In genomic region chr15:82362234-82362633, GRCm38 (mm10) we compare ENCODE assay signal across 11 mouse cellular contexts. TPM values are rescaled to one million over a fixed set of nuclear protein-coding genes. Genes with fewer than 3 reads are reported as not detected.
DNase-seq lines count a peak whose midpoint lies in the region; ATAC-seq and TF ChIP-seq lines count a peak whose summit lies in the region.
"Had no signal": no experiment of that assay in that cellular context is flagged by ENCODE, and none has a peak within 500 bp of the region (broad histone marks: within the 10 kb centered on the region; RNA-seq: fewer than 3 reads in every experiment).

No protein-coding gene starts in this region.

- H3K9ac ChIP-seq in lung, postnatal 0 days (replicated peaks; ENCODE audit: low read depth) = no peak overlapping the region
- H3K9ac ChIP-seq in kidney, postnatal 0 days (ENCODE audit: low read depth, low read length) = no peak overlapping the region
- H3K9ac ChIP-seq: lung, embryonic 14.5 days had no signal

- ATAC-seq in lung, postnatal 0 days = peak; percentile 61
- ATAC-seq in kidney, postnatal 0 days (replicated peaks; ENCODE audit: low FRiP score, low read depth) = peak; percentile 59; the same call in 1 of the 2 replicates
- ATAC-seq: hindbrain, embryonic 16.5 days had no signal

- peak; percentile 93 for DNase-seq in heart, adult 11 months
- no peak for DNase-seq in heart, adult 9 months (ENCODE audit: low spot score in 2 of 2)
- peak; percentile 48 for DNase-seq in lung, postnatal 0 days (ENCODE audit: low spot score)
- no peak for DNase-seq in lung, adult 18-20 months
- peak; percentile 70 for DNase-seq in kidney, postnatal 0 days (ENCODE audit: low spot score)
- DNase-seq in embryo, embryonic 11 days = no peak
- no peak for DNase-seq in layer of hippocampus, postnatal 25 days (ENCODE audit: extremely low spot score in 1 of 2, low spot score in 1 of 2)
- DNase-seq: left cerebral cortex, postnatal 4 days had no signal

- H3K36me3 ChIP-seq in lung, postnatal 0 days (ENCODE audit: insufficient read depth, low read length) = no peaks in the 10 kb centered on the region
- no peaks in the 10 kb centered on the region for H3K36me3 ChIP-seq in kidney, postnatal 0 days (ENCODE audit: insufficient read depth, low read length)

- H3K4me2 ChIP-seq in lung, postnatal 0 days (replicated peaks; ENCODE audit: low read depth, low read length) = no peak overlapping the region
- H3K4me2 ChIP-seq in kidney, postnatal 0 days (ENCODE audit: low read length) = no peak overlapping the region
- H3K4me2 ChIP-seq: lung, embryonic 14.5 days had no signal

- H3K4me1 ChIP-seq in lung, postnatal 0 days (ENCODE audit: insufficient read depth, low read depth, low read length) = no peaks in the 10 kb centered on the region
- H3K4me1 ChIP-seq in kidney, postnatal 0 days (replicated peaks; ENCODE audit: insufficient read depth, low read length) = peaks cover 10% of the 10 kb centered on the region

- 65% methylated on average over 3 of the region's 4 CpGs for WGBS in lung, postnatal 0 days
- WGBS in kidney, postnatal 0 days = 49% methylated on average over 3 of the region's 4 CpGs

- H3K27ac ChIP-seq in lung, postnatal 0 days (ENCODE audit: low read length) = no peak overlapping the region
- peak overlapping the region; percentile 79; the same call in 1 of the 2 replicates for H3K27ac ChIP-seq in kidney, postnatal 0 days

- no peaks in the 10 kb centered on the region for H3K9me3 ChIP-seq in lung, postnatal 0 days (ENCODE audit: low read length)
- H3K9me3 ChIP-seq in kidney, postnatal 0 days (replicated peaks; ENCODE audit: low read length) = no peaks in the 10 kb centered on the region
- H3K9me3 ChIP-seq: megakaryocyte, embryonic 14.5 days had no signal

- TF ChIP-seq CTCF in lung, postnatal 0 days (IDR thresholded peaks at IDR 0.05) = no peak
- no peak for TF ChIP-seq CTCF in kidney, postnatal 0 days (IDR thresholded peaks at IDR 0.05; ENCODE audit: low read depth)

- no peak for TF ChIP-seq EP300 in lung, postnatal 0 days (IDR thresholded peaks at IDR 0.05)

- H3K27me3 ChIP-seq in lung, postnatal 0 days (replicated peaks; ENCODE audit: insufficient read depth, low read length) = no peaks in the 10 kb centered on the region
- H3K27me3 ChIP-seq in kidney, postnatal 0 days (ENCODE audit: insufficient read depth, low read length) = no peaks in the 10 kb centered on the region

- no peak overlapping the region for H3K4me3 ChIP-seq in lung, postnatal 0 days (ENCODE audit: low read depth, low read length)
- H3K4me3 ChIP-seq in kidney, postnatal 0 days (replicated peaks; ENCODE audit: low read depth, low read length) = no peak overlapping the region
- H3K4me3 ChIP-seq: megakaryocyte, embryonic 14.5 days had no signal

RNA-seq across cellular contexts. Expression of gene Ndufa6, which starts 8.1 kb away (rescaled TPM):
- polyA plus RNA-seq in lung, postnatal 0 days (2015; fragmentation: Nextera tagmentation; extraction: Ambion mirVana) = 439 and 454 TPM in 2 replicates
- polyA plus RNA-seq in kidney, postnatal 0 days (2015; fragmentation: Nextera tagmentation; extraction: Ambion mirVana) = 793 and 923 TPM in 2 replicates
- 100 to 1,000 TPM; 202 to 220 TPM for total RNA-seq in layer of hippocampus, postnatal 25 days (2021)

RNA-seq across cellular contexts. Expression of gene Cyp2d22, which starts 17.8 kb away (rescaled TPM):
- 13.3 and 14.2 TPM in 2 replicates for polyA plus RNA-seq in lung, postnatal 0 days (2015; fragmentation: Nextera tagmentation; extraction: Ambion mirVana)
- 12.8 and 16.7 TPM in 2 replicates for polyA plus RNA-seq in kidney, postnatal 0 days (2015; fragmentation: Nextera tagmentation; extraction: Ambion mirVana)
- total RNA-seq in layer of hippocampus, postnatal 25 days (2021) = 10 to 100 TPM; 40.3 to 41.1 TPM

RNA-seq across cellular contexts. Expression of gene Smdt1, which starts 23.5 kb away (rescaled TPM):
- 241 and 276 TPM in 2 replicates for polyA plus RNA-seq in lung, postnatal 0 days (2015; fragmentation: Nextera tagmentation; extraction: Ambion mirVana)
- 375 and 378 TPM in 2 replicates for polyA plus RNA-seq in kidney, postnatal 0 days (2015; fragmentation: Nextera tagmentation; extraction: Ambion mirVana)
- total RNA-seq in layer of hippocampus, postnatal 25 days (2021) = 100 to 1,000 TPM; 139 to 150 TPM

RNA-seq across cellular contexts. Expression of gene Pheta2, which starts 23.5 kb away (rescaled TPM):
- polyA plus RNA-seq in lung, postnatal 0 days (2015; fragmentation: Nextera tagmentation; extraction: Ambion mirVana) = 8.4 TPM in 2 replicates
- polyA plus RNA-seq in kidney, postnatal 0 days (2015; fragmentation: Nextera tagmentation; extraction: Ambion mirVana) = 7.4 and 8.4 TPM in 2 replicates
- under 1 TPM; 0.66 to 0.92 TPM for total RNA-seq in layer of hippocampus, postnatal 25 days (2021)

RNA-seq across cellular contexts. Expression of gene Naga, which starts 23.5 kb away (rescaled TPM):
- 73.0 and 75.4 TPM in 2 replicates for polyA plus RNA-seq in lung, postnatal 0 days (2015; fragmentation: Nextera tagmentation; extraction: Ambion mirVana)
- polyA plus RNA-seq in kidney, postnatal 0 days (2015; fragmentation: Nextera tagmentation; extraction: Ambion mirVana) = 95.0 and 101 TPM in 2 replicates
- total RNA-seq in layer of hippocampus, postnatal 25 days (2021) = 10 to 100 TPM; 33.1 to 36.7 TPM

Comparison
In these comparisons a context has a peak if more than half of its experiments do, and no peak if none do; other contexts are left out.
1. DNase-seq: peak in heart, adult 11 months (single experiment), lung, postnatal 0 days (single experiment) and kidney, postnatal 0 days (single experiment); none in heart, adult 9 months (0 of 2), lung, adult 18-20 months (0 of 2), embryo, embryonic 11 days (single experiment) and layer of hippocampus, postnatal 25 days (0 of 2).